Mouse (Mus musculus): Measurements from ENCODE around the gene Brpf1. TPM values are rescaled to one million over a fixed set of nuclear protein-coding genes. Genes with fewer than 3 reads are reported as not detected.

The Brpf1 gene
- polyA plus RNA-seq, 1 experiment from 2014 or later = 26.4 TPM

DNA sequence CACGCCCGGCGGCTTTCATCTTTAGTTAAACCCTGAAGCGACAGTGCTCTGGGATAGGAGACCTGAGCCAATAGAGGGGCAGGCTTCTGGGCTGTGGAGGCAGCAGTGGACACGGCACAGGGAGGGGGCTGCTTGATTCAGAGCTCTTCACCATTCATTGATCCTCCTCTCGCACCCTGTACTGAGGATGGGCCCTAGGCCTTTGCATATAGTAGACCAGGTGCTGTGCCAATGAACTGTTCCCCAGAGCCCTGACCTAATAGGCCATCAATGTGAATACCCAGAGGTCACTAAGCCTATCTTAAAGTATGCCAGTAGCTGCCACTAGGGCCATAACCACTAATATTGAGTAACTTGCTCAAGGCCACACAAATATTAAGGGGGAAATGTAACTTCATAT lies 25.3 kb upstream of the Brpf1 start:
- ATAC-seq (ENCODE audit: insufficient number of reproducible peaks, low FRiP score, low TSS enrichment, low read depth) = 0 out of 2 replicates have a peak, but pooled peaks have one; percentile 33
- no peak overlapping the region for H3K27ac ChIP-seq (replicated peaks; ENCODE audit: low read depth, low read length)
- H3K4me2 ChIP-seq (ENCODE audit: low read depth, severe bottlenecking) = no peak overlapping the region
- no peak for DNase-seq (ENCODE audit: low spot score)
- peaks cover 3% of the 10 kb centered on the region; the same call in 1 of the 2 replicates for H3K36me3 ChIP-seq (ENCODE audit: control insufficient read depth, insufficient read depth, low read length)
- H3K27me3 ChIP-seq (ENCODE audit: control insufficient read depth, insufficient read depth, low read length) = peaks cover 35% of the 10 kb centered on the region
- WGBS = 64% methylated on average over 6 of the region's 6 CpGs
- H3K4me3 ChIP-seq (ENCODE audit: low read depth, low read length) = no peak overlapping the region
- H3K9ac ChIP-seq (ENCODE audit: low read length) = no peak overlapping the region
- peaks cover 3% of the 10 kb centered on the region; the same call in 1 of the 2 replicates for H3K4me1 ChIP-seq (ENCODE audit: control insufficient read depth, insufficient read depth, low read length)
- H3K9me3 ChIP-seq (ENCODE audit: control insufficient read depth, low read length) = no peaks in the 10 kb centered on the region

DNA sequence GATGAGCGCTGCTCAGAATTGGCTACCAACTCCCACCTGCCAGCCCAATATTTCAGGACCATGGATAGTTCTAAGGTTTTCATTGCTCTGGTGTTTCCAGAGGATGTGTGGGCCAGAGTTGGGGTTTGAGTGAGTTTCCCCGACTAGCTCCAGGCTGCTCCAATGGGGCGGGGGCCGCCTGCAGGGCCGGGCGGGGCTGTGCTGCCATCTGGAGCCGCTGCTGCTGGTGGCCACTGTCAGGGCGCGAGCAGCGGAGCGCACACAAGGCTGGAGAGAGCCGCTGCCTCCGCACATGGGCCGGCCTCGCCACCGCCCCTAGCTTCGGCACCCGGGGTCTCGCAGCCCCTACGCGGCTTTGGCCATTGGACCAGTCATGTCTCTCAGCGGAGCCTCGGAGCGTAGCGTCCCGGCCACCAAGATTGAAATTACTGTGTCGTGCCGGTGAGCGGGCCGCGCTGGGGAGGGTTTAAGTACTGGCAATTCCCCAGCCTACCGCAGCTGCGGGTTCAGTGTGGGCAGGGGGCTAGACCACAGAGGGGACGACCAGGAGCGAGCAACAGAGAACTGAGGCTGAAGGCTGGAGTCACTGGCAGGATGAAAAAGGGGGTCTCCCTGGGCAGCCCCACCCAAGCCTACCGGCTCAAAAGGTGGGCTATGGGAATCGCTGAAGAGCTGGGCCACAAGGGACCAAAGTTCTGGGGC lies 24.7 kb upstream of the Brpf1 start, which contains the start of gene Cpne9:
Cpne9 (plus strand) TSS at position 207 of the 702 bp plus-strand sequence.
- peak; percentile 73 for ATAC-seq (ENCODE audit: insufficient number of reproducible peaks, low FRiP score, low TSS enrichment, low read depth)

DNA sequence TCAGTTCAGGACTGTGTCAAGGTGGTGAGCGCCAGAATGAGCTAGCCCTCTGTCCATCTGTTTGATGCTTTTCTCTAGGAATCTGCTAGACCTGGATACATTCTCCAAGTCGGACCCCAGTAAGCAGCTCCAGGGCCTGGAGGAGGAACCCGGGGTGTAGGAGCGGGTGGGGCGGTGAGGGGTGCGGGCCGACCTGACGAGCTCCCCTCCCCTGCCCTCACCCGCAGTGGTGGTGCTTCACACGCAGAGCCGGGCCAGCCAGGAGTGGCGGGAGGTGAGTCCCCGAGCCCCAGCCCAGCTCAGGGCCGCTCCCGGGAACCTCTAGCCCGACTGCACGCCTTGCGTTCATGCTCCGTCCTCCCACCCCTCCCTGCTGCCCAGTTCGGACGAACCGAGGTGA lies 24.0 kb upstream of the Brpf1 start:
- DNase-seq (ENCODE audit: low spot score) (peak; percentile 23), ATAC-seq (ENCODE audit: insufficient number of reproducible peaks, low FRiP score, low TSS enrichment, low read depth) (no peak)
- H3K4me2 ChIP-seq (ENCODE audit: low read depth, severe bottlenecking) = no peak overlapping the region
- H3K27ac ChIP-seq (replicated peaks; ENCODE audit: low read depth, low read length) = no peak overlapping the region
- peaks cover 3% of the 10 kb centered on the region; the same call in 1 of the 2 replicates for H3K4me1 ChIP-seq (ENCODE audit: control insufficient read depth, insufficient read depth, low read length)
- H3K9ac ChIP-seq (ENCODE audit: low read length) = no peak overlapping the region
- no peaks in the 10 kb centered on the region for H3K9me3 ChIP-seq (ENCODE audit: control insufficient read depth, low read length)
- peaks cover 3% of the 10 kb centered on the region; the same call in 1 of the 2 replicates for H3K36me3 ChIP-seq (ENCODE audit: control insufficient read depth, insufficient read depth, low read length)
- peaks cover 35% of the 10 kb centered on the region for H3K27me3 ChIP-seq (ENCODE audit: control insufficient read depth, insufficient read depth, low read length)
- H3K4me3 ChIP-seq (ENCODE audit: low read depth, low read length) = no peak overlapping the region
- under 1% methylated on average over 22 of the region's 22 CpGs for WGBS

More for the DNA sequence above, 24.7 kb upstream of the Brpf1 start, which contains the start of gene Cpne9:
- Histone ChIP-seq H3K4me3 (ENCODE audit: low read depth, low read length) (no peak within 1 kb of the TSS), H3K9me3 (ENCODE audit: control insufficient read depth, low read length) (no peaks in the 10 kb centered on the region), H3K36me3 (ENCODE audit: control insufficient read depth, insufficient read depth, low read length) (peaks cover 3% of the 10 kb centered on the region; the same call in 1 of the 2 replicates), H3K9ac (ENCODE audit: low read length) (no peak within 1 kb of the TSS), H3K4me2 (ENCODE audit: low read depth, severe bottlenecking) (peak within 1 kb of the TSS; percentile 23; the same call in 1 of the 2 replicates), H3K27ac (replicated peaks; ENCODE audit: low read depth, low read length) (no peak within 1 kb of the TSS), H3K27me3 (ENCODE audit: control insufficient read depth, insufficient read depth, low read length) (peaks cover 35% of the 10 kb centered on the region), H3K4me1 (ENCODE audit: control insufficient read depth, insufficient read depth, low read length) (peaks cover 3% of the 10 kb centered on the region; the same call in 1 of the 2 replicates)
- 1% methylated on average over 37 of the region's 37 CpGs for WGBS
- DNase-seq (ENCODE audit: low spot score) = peak; percentile 75

DNA sequence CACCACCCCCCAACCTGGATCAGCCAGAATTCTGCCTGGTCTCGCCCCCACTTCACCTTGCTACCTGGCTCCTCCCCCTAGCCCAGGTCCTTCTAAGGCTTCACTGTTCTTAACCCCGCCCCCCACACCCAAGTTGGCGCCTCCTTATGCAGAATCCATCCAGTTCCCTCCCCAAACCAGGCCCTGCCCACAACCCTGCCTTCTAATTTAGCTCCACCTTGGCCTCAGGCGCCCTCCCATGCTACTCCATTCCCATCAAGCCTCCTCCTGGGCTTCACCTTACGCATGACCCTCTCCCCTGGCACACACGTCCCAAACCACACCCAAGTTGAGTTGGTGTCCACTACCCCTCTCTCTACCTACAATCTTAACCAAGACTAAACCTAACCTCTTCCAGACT lies 23.4 kb upstream of the Brpf1 start:
- Histone ChIP-seq H3K9me3 (ENCODE audit: control insufficient read depth, low read length) (no peaks in the 10 kb centered on the region), H3K4me1 (ENCODE audit: control insufficient read depth, insufficient read depth, low read length) (peaks cover 3% of the 10 kb centered on the region; the same call in 1 of the 2 replicates), H3K36me3 (ENCODE audit: control insufficient read depth, insufficient read depth, low read length) (peaks cover 3% of the 10 kb centered on the region; the same call in 1 of the 2 replicates), H3K27ac (replicated peaks; ENCODE audit: low read depth, low read length) (no peak overlapping the region), H3K4me3 (ENCODE audit: low read depth, low read length) (no peak overlapping the region), H3K9ac (ENCODE audit: low read length) (no peak overlapping the region), H3K4me2 (ENCODE audit: low read depth, severe bottlenecking) (no peak overlapping the region), H3K27me3 (ENCODE audit: control insufficient read depth, insufficient read depth, low read length) (peaks cover 35% of the 10 kb centered on the region)
- no peak for DNase-seq (ENCODE audit: low spot score)
- 0 out of 2 replicates have a peak, but pooled peaks have one; percentile 19 for ATAC-seq (ENCODE audit: insufficient number of reproducible peaks, low FRiP score, low TSS enrichment, low read depth)
- WGBS = 13% methylated on average over 6 of the region's 6 CpGs

DNA sequence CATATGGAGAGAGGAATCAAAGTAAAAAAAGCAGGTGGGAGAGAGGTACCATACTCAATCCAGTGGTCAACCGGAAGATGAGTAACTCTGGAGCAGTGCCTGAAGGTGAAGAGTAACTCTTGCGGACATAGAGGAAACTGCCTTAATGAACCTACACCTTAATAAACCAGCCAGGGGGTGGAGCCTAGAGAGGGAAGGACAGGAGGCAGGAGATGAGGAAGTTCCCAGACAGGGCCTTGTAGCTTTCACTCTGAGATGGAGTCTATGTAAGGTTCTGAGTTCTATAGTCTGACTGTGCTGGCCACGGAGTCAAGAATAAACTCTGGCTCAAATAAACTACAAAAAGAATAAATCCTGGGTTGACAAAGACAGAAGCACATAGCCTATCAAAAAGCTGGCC lies 22.0 kb upstream of the Brpf1 start:
- WGBS = 74% methylated on average over 3 of the region's 3 CpGs
- ATAC-seq (ENCODE audit: insufficient number of reproducible peaks, low FRiP score, low TSS enrichment, low read depth) (no peak), DNase-seq (ENCODE audit: low spot score) (no peak)
- no peak overlapping the region for H3K27ac ChIP-seq (replicated peaks; ENCODE audit: low read depth, low read length)
- no peak overlapping the region for H3K4me3 ChIP-seq (ENCODE audit: low read depth, low read length)
- peaks cover 3% of the 10 kb centered on the region; the same call in 1 of the 2 replicates for H3K4me1 ChIP-seq (ENCODE audit: control insufficient read depth, insufficient read depth, low read length)
- H3K9ac ChIP-seq (ENCODE audit: low read length) = no peak overlapping the region
- H3K4me2 ChIP-seq (ENCODE audit: low read depth, severe bottlenecking) = no peak overlapping the region
- peaks cover 3% of the 10 kb centered on the region; the same call in 1 of the 2 replicates for H3K36me3 ChIP-seq (ENCODE audit: control insufficient read depth, insufficient read depth, low read length)
- no peaks in the 10 kb centered on the region for H3K9me3 ChIP-seq (ENCODE audit: control insufficient read depth, low read length)
- peaks cover 35% of the 10 kb centered on the region for H3K27me3 ChIP-seq (ENCODE audit: control insufficient read depth, insufficient read depth, low read length)

DNA sequence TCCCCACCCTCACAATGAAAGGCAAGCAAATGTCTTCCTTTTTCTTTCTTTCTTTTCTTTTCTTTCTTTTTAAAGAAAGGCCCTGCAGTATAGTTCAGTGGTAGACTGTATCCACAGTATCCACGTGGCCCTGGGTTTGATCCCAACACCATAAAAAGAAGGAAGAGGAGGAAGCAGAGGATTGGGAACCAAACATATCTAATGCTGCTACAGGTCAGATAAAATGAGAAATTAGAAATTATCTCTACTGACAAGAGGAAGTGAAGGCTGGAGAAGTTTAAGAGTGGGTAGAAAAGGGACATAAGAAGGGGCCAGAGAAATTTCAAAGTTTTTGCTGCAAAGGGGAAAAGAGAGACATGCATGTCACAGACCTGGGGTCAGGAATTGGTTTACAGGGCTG lies 20.6 kb upstream of the Brpf1 start:
- H3K27me3 ChIP-seq (ENCODE audit: control insufficient read depth, insufficient read depth, low read length) = peaks cover 35% of the 10 kb centered on the region

DNA sequence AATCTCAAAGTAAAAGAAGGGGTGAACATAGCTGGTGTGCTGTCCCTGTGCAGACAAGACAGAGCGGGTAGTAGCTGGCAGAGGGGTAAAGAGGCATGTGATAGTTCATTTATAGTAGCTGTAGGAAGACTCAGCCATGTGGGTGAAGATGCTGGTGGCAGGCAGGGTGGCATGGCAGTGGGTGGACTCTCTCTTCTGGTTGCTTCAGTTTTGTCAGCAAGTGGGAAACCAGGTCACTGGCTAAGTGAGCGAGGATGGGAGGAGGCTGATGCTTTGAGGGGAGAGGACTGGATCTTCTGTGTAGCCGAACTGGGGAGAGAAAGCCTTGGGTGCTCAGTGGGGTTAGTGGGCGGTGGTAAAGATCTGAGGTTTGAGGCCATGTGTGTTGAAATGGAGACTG lies 19.7 kb upstream of the Brpf1 start:
- H3K9me3 ChIP-seq (ENCODE audit: control insufficient read depth, low read length) = no peaks in the 10 kb centered on the region
- no peaks in the 10 kb centered on the region for H3K36me3 ChIP-seq (ENCODE audit: control insufficient read depth, insufficient read depth, low read length)
- no peak overlapping the region for H3K4me3 ChIP-seq (ENCODE audit: low read depth, low read length)
- peaks cover 29% of the 10 kb centered on the region for H3K27me3 ChIP-seq (ENCODE audit: control insufficient read depth, insufficient read depth, low read length)
- no peak overlapping the region for H3K4me2 ChIP-seq (ENCODE audit: low read depth, severe bottlenecking)
- H3K4me1 ChIP-seq (ENCODE audit: control insufficient read depth, insufficient read depth, low read length) = peaks cover 2% of the 10 kb centered on the region; the same call in 1 of the 2 replicates
- DNase-seq (ENCODE audit: low spot score) = no peak
- WGBS = 75% methylated on average over 4 of the region's 4 CpGs
- ATAC-seq (ENCODE audit: insufficient number of reproducible peaks, low FRiP score, low TSS enrichment, low read depth) = no peak
- no peak overlapping the region for H3K9ac ChIP-seq (ENCODE audit: low read length)
- no peak overlapping the region for H3K27ac ChIP-seq (replicated peaks; ENCODE audit: low read depth, low read length)

More for the DNA sequence above, 20.6 kb upstream of the Brpf1 start:
- no peak overlapping the region for H3K9ac ChIP-seq (ENCODE audit: low read length)
- H3K4me2 ChIP-seq (ENCODE audit: low read depth, severe bottlenecking) = no peak overlapping the region
- H3K9me3 ChIP-seq (ENCODE audit: control insufficient read depth, low read length) = no peaks in the 10 kb centered on the region
- H3K4me3 ChIP-seq (ENCODE audit: low read depth, low read length) = no peak overlapping the region
- H3K4me1 ChIP-seq (ENCODE audit: control insufficient read depth, insufficient read depth, low read length) = peaks cover 3% of the 10 kb centered on the region; the same call in 1 of the 2 replicates
- WGBS = 71% methylated on average over 1 of the region's 1 CpGs
- DNase-seq (ENCODE audit: low spot score) (no peak), ATAC-seq (ENCODE audit: insufficient number of reproducible peaks, low FRiP score, low TSS enrichment, low read depth) (no peak)
- no peaks in the 10 kb centered on the region for H3K36me3 ChIP-seq (ENCODE audit: control insufficient read depth, insufficient read depth, low read length)
- H3K27ac ChIP-seq (replicated peaks; ENCODE audit: low read depth, low read length) = no peak overlapping the region

DNA sequence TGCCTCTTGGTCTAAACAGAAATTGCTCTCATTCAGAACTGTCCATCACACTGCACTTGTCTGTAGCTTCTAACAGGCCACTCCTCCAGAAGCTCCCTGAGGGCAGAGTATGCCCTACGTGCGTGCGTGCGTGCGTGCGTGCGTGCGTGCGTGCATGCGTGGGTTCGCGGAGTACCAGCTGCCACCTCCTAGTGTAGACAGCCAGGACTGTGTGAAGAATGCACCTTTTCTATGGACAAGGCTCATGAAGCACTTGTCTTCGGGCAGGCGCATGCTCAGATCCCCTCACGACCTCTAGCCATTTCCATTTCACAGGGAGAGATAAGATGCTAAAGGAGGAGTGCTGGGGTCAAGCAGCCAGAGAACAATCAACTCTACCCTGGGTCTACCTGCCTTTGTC lies 17.6 kb upstream of the Brpf1 start:
- DNase-seq (ENCODE audit: low spot score) = no peak
- H3K27me3 ChIP-seq (ENCODE audit: control insufficient read depth, insufficient read depth, low read length) = peaks cover 8% of the 10 kb centered on the region
- no peak for ATAC-seq (ENCODE audit: insufficient number of reproducible peaks, low FRiP score, low TSS enrichment, low read depth)
- no peak overlapping the region for H3K27ac ChIP-seq (replicated peaks; ENCODE audit: low read depth, low read length)
- no peak overlapping the region for H3K4me2 ChIP-seq (ENCODE audit: low read depth, severe bottlenecking)
- no peaks in the 10 kb centered on the region for H3K4me1 ChIP-seq (ENCODE audit: control insufficient read depth, insufficient read depth, low read length)
- H3K4me3 ChIP-seq (ENCODE audit: low read depth, low read length) = no peak overlapping the region
- WGBS = 91% methylated on average over 15 of the region's 15 CpGs
- H3K36me3 ChIP-seq (ENCODE audit: control insufficient read depth, insufficient read depth, low read length) = no peaks in the 10 kb centered on the region
- no peaks in the 10 kb centered on the region for H3K9me3 ChIP-seq (ENCODE audit: control insufficient read depth, low read length)
- no peak overlapping the region for H3K9ac ChIP-seq (ENCODE audit: low read length)

Measured in limb, embryonic 11.5 days (tissue).